Mouse (Mus musculus) neural tube, embryonic 14.5 days (tissue): ENCODE measurements around the gene Zfp715. TPM values are rescaled to one million over a fixed set of nuclear protein-coding genes. Genes with fewer than 3 reads are reported as not detected.

Experiments used
- ATAC-seq: fragments of 200-750 bp; cut with Nextera tagmentation; 2 replicates; pipeline ENCODE4 v1.8.0; 2017; ENCODE audit warnings: low read depth, mild to moderate bottlenecking, moderate TSS enrichment, moderate library complexity
- H3K27ac ChIP-seq: fragments of 300-500 bp; sonication (generic); 2 replicates; pipeline ENCODE4 v1.5.1; 2014; ENCODE audit warnings: low read depth, mild to moderate bottlenecking, control low read depth, low read length, moderate library complexity, mixed read lengths
- H3K27me3 ChIP-seq: fragments of 300-500 bp; sonication (generic); 2 replicates; pipeline ENCODE4 v1.6.1; 2014; ENCODE audit warnings: low read length; ENCODE audit not compliant: control insufficient read depth, insufficient read depth
- H3K36me3 ChIP-seq: fragments of 300-500 bp; sonication (generic); 2 replicates; pipeline ENCODE4 v1.6.1; 2014; ENCODE audit warnings: low read length, mixed read lengths; ENCODE audit not compliant: control insufficient read depth, insufficient read depth
- H3K4me1 ChIP-seq: fragments of 300-500 bp; sonication (generic); 2 replicates; pipeline ENCODE4 v1.6.1; 2014; ENCODE audit warnings: low read length; ENCODE audit not compliant: control insufficient read depth, insufficient read depth
- H3K4me2 ChIP-seq: fragments of 300-500 bp; sonication (generic); 2 replicates; pipeline ENCODE4 v1.6.1; 2014; ENCODE audit warnings: mild to moderate bottlenecking, low read depth, low read length, control low read depth
- H3K4me3 ChIP-seq: fragments of 300-500 bp; sonication (generic); 2 replicates; pipeline ENCODE4 v1.5.1; 2014; ENCODE audit warnings: low read depth, low read length, control low read depth, mixed read lengths
- H3K9ac ChIP-seq: fragments of 300-500 bp; sonication (generic); replicated peaks from 2 replicates; pipeline ENCODE4 v1.6.1; 2014; ENCODE audit warnings: low read depth, mild to moderate bottlenecking, control low read depth, low read length, mixed read lengths
- H3K9me3 ChIP-seq: fragments of 300-500 bp; sonication (generic); 2 replicates; pipeline ENCODE4 v1.6.1; 2016; ENCODE audit warnings: low read length; ENCODE audit not compliant: control insufficient read depth
- WGBS: fragments of 180-500 bp; shearing (Covaris S2); extraction: QIAGEN DNeasy Blood & Tissue Kit; methylation state at CpG from one replicate; pipeline ENCODE4 v1.1.7; 2014; 5-methylcytosine and 5-hydroxymethylcytosine counted together
- polyA plus RNA-seq: library from polyadenylated mRNA; unstranded; fragments of >200 nt; fragmentation: Nextera tagmentation; extraction: Ambion mirVana; gene quantifications from 2 replicates; pipeline ENCODE4 v1.2.1, GENCODE M21; 2014

Zfp715 gene
- polyA plus RNA-seq, 1 experiment from 2014 or later: 24.6 TPM

GRCm38 (mm10) chr7:43346571-43346970 lies 33.5 kb upstream of the Zfp715 start:
- ATAC-seq: no peak
- Histone ChIP-seq H3K9ac (no peak overlapping the region), H3K27ac (no peak overlapping the region), H3K27me3 (no peaks in the 10 kb centered on the region), H3K9me3 (no peaks in the 10 kb centered on the region), H3K4me1 (no peaks in the 10 kb centered on the region), H3K36me3 (no peaks in the 10 kb centered on the region), H3K4me3 (no peak overlapping the region), H3K4me2 (no peak overlapping the region)
- 83% methylated on average over 1 of the region's 1 CpGs for WGBS

DNA sequence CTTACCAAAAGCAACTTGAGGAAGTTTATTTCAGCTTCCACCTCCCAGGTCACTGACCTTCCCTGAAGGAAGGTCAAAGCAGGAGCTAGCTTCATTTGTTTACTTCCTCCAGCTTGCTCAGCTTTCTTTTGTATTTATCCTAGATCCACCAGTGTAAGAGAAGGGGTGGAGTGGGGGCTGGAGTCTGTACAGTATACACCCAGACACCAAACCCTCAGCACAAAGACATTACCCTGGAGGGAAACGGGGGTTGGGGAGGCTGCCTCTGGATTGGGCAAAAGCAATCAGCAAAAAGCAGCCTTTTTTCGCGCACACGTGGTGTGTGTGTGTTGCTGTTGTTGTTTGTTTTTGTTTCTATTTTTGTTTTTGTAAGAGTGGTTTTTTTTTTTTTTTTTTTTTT lies 33.1 kb upstream of the Zfp715 start:
- no peak overlapping the region for H3K4me2 ChIP-seq
- no peaks in the 10 kb centered on the region for H3K9me3 ChIP-seq
- H3K27ac ChIP-seq: no peak overlapping the region
- no peak overlapping the region for H3K9ac ChIP-seq
- H3K27me3 ChIP-seq: no peaks in the 10 kb centered on the region
- no peaks in the 10 kb centered on the region for H3K4me1 ChIP-seq
- WGBS: 80% methylated on average over 4 of the region's 4 CpGs
- no peak for ATAC-seq
- no peak overlapping the region for H3K4me3 ChIP-seq
- no peaks in the 10 kb centered on the region for H3K36me3 ChIP-seq

- whole genome bisulfite sequencing: 78% methylated on average over 4 of the region's 4 CpGs
- Histone ChIP-seq H3K4me1 (no peaks in the 10 kb centered on the region), H3K9me3 (no peaks in the 10 kb centered on the region), H3K4me2 (no peak overlapping the region), H3K36me3 (no peaks in the 10 kb centered on the region), H3K4me3 (no peak overlapping the region), H3K27me3 (no peaks in the 10 kb centered on the region), H3K9ac (no peak overlapping the region), H3K27ac (no peak overlapping the region)
- no peak for ATAC-seq
Observed at GRCm38 (mm10) chr7:43344491-43344890, 31.4 kb upstream of the Zfp715 start.

DNA sequence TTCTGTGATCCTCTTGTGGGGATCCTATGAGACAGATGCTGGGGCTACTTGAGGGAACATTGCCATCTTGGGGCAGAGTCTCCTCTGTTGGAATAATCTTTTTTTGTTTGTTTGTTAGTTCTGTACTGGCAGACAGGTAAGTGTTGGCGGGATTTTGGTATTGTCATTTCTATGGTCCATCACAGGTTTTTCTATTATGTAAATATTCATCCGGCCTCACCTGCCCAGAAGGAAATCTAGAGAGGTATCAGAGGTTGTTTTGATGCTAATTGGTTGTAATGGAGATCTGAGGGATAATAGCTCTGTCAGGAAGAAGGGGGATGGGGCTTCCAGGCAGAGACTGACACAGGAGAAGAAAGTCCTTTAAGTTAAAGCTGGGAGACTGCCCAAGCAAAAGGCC lies 30.9 kb upstream of the Zfp715 start:
- no peak overlapping the region for H3K4me2 ChIP-seq
- H3K4me1 ChIP-seq: no peaks in the 10 kb centered on the region
- no peak overlapping the region for H3K9ac ChIP-seq
- no peak for ATAC-seq
- WGBS: 79% methylated on average over 2 of the region's 2 CpGs
- H3K36me3 ChIP-seq: no peaks in the 10 kb centered on the region
- H3K27ac ChIP-seq: no peak overlapping the region
- H3K4me3 ChIP-seq: no peak overlapping the region
- no peaks in the 10 kb centered on the region for H3K9me3 ChIP-seq
- H3K27me3 ChIP-seq: no peaks in the 10 kb centered on the region

DNA sequence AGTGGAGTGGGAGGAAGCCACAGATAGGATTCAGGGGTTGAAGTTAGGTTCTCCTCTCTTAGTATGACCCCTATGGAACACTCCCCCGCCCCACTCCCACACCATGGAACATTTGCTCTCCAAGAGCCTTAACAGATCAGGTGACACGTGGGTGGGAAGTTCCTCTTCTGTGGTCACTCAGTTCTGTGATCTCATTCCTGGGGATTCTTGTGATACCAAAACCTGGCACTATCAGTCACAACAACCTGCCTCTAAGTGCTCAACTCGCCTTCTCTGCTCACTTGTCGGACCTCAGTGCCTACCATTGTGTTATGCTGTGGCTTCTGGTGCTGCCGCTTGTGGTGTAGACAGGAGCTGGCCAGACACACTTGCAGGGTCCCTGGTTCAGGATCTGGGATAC lies 30.1 kb upstream of the Zfp715 start:
- H3K27me3 ChIP-seq: no peaks in the 10 kb centered on the region
- WGBS: 82% methylated on average over 5 of the region's 5 CpGs
- H3K36me3 ChIP-seq: no peaks in the 10 kb centered on the region
- H3K9ac ChIP-seq: no peak overlapping the region
- H3K4me2 ChIP-seq: no peak overlapping the region
- no peak for ATAC-seq
- no peaks in the 10 kb centered on the region for H3K4me1 ChIP-seq
- H3K4me3 ChIP-seq: no peak overlapping the region
- no peaks in the 10 kb centered on the region for H3K9me3 ChIP-seq
- no peak overlapping the region for H3K27ac ChIP-seq

- WGBS: 80% methylated on average over 4 of the region's 4 CpGs
- no peak overlapping the region for H3K9ac ChIP-seq
- H3K4me1 ChIP-seq: no peaks in the 10 kb centered on the region
- no peaks in the 10 kb centered on the region for H3K9me3 ChIP-seq
- H3K4me2 ChIP-seq: no peak overlapping the region
- H3K27me3 ChIP-seq: no peaks in the 10 kb centered on the region
- ATAC-seq: no peak
- no peak overlapping the region for H3K27ac ChIP-seq
- H3K36me3 ChIP-seq: no peaks in the 10 kb centered on the region
- no peak overlapping the region for H3K4me3 ChIP-seq
Observed at GRCm38 (mm10) chr7:43340771-43341170, 27.7 kb upstream of the Zfp715 start.

DNA sequence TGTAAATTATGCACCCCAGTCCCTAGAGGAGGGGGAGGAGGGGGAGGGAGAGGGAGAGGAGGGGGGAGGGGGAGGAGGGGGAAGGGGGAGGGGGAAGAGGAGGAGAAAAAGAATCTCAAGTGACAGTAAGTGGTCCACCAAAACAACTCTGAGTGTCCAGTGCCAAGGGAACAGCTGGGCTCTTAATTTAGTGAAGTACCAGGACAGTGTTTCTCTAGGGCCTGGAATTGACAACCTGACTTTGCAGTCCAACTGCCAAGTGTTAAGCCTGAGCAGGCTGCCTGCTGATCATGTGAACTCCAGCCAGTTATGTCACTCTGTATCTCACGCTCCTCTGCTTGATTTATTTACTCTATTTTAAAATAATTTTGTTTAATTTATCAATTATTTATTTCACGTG lies 20.8 kb upstream of the Zfp715 start:
- 76% methylated on average over 2 of the region's 2 CpGs for WGBS

GRCm38 (mm10) chr7:43333203-43333602 lies 20.1 kb upstream of the Zfp715 start:
- Histone ChIP-seq H3K9me3 (no peaks in the 10 kb centered on the region), H3K27me3 (no peaks in the 10 kb centered on the region), H3K9ac (no peak overlapping the region), H3K4me1 (no peaks in the 10 kb centered on the region), H3K36me3 (no peaks in the 10 kb centered on the region), H3K4me3 (no peak overlapping the region), H3K27ac (no peak overlapping the region), H3K4me2 (no peak overlapping the region)
- ATAC-seq: no peak
- 55% methylated on average over 6 of the region's 7 CpGs for WGBS

More for the DNA sequence above, 20.8 kb upstream of the Zfp715 start:
- no peaks in the 10 kb centered on the region for H3K36me3 ChIP-seq
- H3K27me3 ChIP-seq: no peaks in the 10 kb centered on the region
- no peak overlapping the region for H3K9ac ChIP-seq
- H3K4me3 ChIP-seq: no peak overlapping the region
- no peak overlapping the region for H3K27ac ChIP-seq
- no peaks in the 10 kb centered on the region for H3K9me3 ChIP-seq
- no peak for ATAC-seq
- no peaks in the 10 kb centered on the region for H3K4me1 ChIP-seq
- no peak overlapping the region for H3K4me2 ChIP-seq

- Histone ChIP-seq H3K9me3 (no peaks in the 10 kb centered on the region), H3K4me3 (no peak overlapping the region), H3K27ac (no peak overlapping the region), H3K27me3 (no peaks in the 10 kb centered on the region), H3K4me2 (no peak overlapping the region), H3K9ac (no peak overlapping the region), H3K36me3 (no peaks in the 10 kb centered on the region), H3K4me1 (no peaks in the 10 kb centered on the region)
- no peak for ATAC-seq
- WGBS: 75% methylated on average over 4 of the region's 4 CpGs
Observed at GRCm38 (mm10) chr7:43328101-43328500, 15.0 kb upstream of the Zfp715 start.
